Mouse (Mus musculus): ENCODE measurements around the gene Arhgap10.
A peak's percentile ranks its signal among the peaks of the same experiment; 100 is the strongest.

The Arhgap10 gene

GRCm38 (mm10) chr8:77517301-77518200, at the start of gene Arhgap10:
Arhgap10 (minus strand) TSS chr8:77517953.
- DNase-seq (ENCODE audit: low read depth, low spot score) = peak; percentile 50

DNA sequence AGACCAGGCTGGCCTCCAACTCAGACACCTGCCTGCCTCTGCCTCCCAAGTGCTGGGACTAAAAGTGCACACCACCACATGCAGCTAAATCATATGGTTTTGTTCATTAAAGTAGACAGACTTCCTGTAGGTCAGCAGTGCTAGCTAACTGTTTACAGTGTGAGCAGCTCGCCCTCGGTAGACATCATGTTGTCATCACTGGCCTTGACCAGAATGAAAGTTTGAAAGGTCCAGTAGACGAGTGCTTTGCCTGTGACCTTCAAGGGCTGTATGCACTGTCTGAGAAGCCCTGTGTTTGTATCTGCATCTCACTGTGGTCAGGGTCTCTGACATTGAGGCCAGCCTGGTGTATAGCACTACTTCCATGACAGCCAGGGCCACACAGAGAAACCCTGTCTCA, 43.7 kb upstream of the Arhgap10 start:
- DNase-seq (ENCODE audit: low read depth, low spot score) = no peak

DNA sequence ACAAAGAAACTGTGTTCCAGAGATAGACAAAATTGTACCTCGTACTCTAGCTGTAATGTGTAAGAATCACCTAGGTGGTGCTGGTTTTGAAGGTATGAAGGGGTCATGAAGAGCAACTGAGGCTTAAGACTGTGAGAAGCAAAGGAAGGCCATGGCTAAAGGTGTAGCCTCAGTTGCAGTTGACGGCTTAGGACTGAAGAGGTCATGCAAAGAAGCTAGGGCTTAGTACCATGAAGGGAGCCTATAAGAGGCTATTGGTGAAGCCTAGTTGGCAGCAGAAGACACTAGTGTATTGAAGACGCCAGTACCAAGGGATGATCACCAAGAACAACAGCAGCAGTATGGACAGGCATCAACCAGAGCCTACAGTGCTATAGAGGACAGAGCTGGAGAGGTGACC, 34.7 kb upstream of the Arhgap10 start:
- DNase-seq (ENCODE audit: low read depth, low spot score) = no peak

DNA sequence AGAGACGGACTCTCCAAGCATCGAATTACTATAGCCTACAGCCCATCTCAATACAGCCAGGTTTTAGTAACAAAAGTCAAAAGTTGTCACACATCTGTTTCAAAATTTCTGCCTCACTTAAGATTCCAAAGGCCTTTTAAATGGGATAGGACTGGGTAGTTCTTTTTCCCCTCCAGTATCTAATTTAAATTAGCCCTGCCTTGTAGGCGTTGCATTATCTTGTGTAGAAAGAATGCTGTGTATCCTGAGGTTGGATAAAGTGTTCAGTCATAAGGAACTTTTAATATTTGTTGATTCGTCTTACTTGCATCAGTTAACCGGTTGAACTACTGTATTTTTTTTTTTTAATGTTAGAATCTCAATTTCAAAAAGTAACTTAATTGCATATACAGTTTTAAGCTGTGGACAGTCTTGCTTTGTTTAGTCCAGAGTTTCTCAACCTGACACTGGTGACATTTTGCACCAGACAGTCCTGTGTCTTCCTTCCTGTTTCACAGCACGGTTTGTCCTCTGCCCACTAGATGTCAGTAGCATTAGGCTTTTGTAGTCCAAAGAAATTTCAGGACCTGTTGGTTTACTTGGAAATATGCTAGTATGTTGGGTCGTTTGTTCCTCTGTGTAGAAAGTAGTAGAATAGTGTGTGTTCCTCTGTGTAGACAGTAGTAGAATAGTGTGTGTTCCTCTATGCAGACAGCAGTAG, 32.3 kb upstream of the Arhgap10 start:
- DNase-seq (ENCODE audit: low read depth, low spot score) = peak; percentile 17

GRCm38 (mm10) chr8:77549121-77549706, 31.5 kb upstream of the Arhgap10 start, which contains the start of gene Prmt9:
Prmt9 (plus strand) TSS chr8:77549397.
- peak; percentile 83 for DNase-seq (ENCODE audit: low read depth, low spot score)

DNA sequence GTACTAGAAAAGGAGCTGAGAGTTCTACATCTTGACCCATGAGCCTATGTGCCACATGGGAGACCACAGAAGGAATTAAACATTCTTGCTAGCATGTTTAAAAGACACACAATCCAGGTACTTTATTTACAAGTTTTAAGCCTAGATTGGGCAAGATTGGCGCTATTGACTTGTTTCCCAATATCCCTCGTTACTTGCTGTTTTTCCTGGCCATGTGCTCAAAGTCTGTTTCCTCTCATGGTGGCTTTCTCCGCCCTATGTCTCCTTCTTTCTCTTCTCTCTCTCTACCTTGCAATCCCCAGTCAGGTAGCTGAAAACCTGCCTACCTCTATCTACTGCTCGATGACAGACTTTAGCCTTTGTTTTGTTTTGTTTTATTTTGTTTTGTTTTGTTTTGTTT, 27.9 kb upstream of the Arhgap10 start:
- no peak for DNase-seq (ENCODE audit: low read depth, low spot score)

DNA sequence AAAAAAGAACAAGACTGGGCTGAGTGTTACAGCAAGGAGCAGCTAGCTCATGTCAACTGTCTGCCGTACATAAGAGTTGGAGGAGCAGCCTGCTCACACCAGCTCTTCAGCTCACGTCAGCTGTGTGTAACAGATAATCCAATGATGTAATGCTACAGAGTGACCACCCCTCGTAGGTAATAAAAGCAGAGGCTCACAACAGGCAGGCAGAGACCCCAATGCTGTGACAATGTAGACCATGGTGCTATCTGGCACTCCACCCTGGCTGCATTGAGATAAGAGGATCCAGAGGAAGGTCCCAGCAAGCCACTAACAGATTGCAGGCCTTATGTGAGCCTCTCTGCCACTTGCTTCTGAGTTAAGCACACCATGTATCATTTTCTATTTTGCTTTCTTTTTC, 26.7 kb upstream of the Arhgap10 start:
- no peak for DNase-seq (ENCODE audit: low read depth, low spot score)

GRCm38 (mm10) chr8:77543152-77543777, 25.5 kb upstream of the Arhgap10 start:
- no peak for DNase-seq (ENCODE audit: low read depth, low spot score)

- no peak for DNase-seq (ENCODE audit: low read depth, low spot score)
These were observed 20.5 kb upstream of the Arhgap10 start for GRCm38 (mm10) chr8:77538256-77538655.

- no peak for DNase-seq (ENCODE audit: low read depth, low spot score)
These were observed 19.1 kb upstream of the Arhgap10 start for GRCm38 (mm10) chr8:77536821-77537220.

DNA sequence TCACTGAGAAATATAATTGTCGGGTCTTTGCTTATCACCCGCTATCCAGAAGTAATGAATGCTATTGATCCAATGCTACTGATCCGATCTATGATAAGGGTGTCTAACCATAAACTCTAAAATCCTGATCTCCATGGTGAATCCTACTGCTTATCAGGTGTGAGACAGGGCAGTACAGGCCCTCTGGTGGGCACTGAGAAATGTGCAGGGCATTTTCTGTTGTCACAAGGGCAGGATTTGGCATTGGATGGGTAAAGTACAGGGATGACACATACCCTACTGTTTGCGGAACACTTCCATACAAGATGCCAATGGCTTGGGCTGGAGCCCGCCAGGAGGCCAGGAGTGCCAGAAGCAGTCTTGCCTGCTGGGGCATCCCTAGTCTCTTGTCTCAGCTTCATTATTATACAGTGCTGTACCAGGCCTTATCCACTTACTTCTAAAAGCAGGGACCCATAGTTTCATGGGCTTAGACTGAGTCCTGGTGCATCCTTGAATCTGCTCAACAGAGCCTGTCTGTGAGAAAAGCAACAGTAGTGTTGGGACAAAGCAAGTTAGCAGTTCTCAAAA, 17.4 kb upstream of the Arhgap10 start:
- DNase-seq (ENCODE audit: low read depth, low spot score) = no peak

DNA sequence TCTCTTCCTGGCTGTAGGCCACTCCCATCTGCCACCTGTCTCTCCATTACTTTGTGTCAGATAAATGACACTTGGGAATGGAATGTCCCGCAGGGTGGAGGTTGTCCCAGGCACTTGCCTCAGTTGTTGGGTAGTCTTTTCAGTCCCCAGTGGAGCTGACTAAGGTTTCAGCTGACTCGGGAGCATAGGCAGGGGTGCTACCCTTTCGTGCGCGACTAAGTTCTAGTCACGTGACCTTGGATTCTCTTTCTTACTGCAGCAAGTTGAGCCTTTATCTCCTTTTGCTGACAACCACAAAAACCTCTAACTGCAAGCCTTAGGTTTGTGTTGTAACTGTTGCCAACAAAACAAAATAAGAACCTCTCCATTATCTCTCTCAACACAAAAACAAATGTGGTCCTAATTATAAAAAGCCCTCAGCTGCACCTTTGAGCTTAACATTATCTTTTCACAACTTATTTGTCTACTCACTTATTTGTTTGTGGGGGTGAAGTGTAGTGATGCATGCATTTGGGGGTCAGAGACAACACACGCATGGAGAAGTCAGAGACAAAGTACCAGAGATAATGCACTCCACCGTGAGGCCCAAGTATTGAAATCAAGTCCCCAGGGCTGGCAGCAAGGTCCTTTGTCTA, 16.7 kb upstream of the Arhgap10 start:
- no peak for DNase-seq (ENCODE audit: low read depth, low spot score)

DNA sequence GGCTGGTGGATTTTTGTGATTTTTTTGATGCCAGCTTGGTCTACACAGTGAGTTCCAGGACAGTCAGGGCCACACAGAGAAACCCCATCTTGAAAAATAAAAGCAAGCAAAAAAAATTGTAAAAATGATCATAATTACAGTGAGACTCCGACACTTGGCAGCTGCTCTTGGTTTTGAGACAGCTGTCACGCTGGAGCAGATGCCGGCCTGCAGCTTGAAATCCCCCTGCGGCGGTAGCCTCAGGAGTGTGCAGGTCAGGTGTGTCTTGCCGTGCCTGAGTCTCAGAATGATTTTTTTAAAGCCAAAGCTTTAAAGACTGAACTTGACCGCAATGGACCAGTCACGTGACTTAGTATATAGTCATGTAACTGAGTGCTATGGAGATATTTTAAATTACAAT, 8.4 kb upstream of the Arhgap10 start:
- DNase-seq (ENCODE audit: low read depth, low spot score) = no peak

GRCm38 (mm10) chr8:77524906-77525305, 7.2 kb upstream of the Arhgap10 start:
- no peak for DNase-seq (ENCODE audit: low read depth, low spot score)

GRCm38 (mm10) chr8:77524018-77524615, 6.4 kb upstream of the Arhgap10 start:
- DNase-seq (ENCODE audit: low read depth, low spot score) = no peak

DNA sequence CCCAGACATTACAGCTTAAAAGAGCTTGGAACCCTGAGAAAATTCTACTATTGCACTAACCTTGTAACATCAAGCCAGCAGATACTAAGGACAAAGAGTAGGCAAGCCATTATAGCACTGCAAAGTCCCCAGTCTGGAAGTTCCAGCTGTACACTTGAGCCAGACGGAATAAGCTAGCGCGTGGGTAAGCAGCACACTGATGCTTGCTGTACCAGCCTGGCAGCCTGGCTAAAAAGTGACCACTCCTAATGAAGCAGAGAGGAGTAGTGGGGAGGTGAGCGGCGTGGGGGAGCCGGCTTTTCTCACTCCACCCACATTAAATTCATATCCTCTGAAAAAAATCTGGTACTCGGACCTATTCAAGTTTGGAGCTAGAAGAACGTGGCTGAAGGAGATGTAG, 5.2 kb upstream of the Arhgap10 start:
- DNase-seq (ENCODE audit: low read depth, low spot score) = no peak

DNA sequence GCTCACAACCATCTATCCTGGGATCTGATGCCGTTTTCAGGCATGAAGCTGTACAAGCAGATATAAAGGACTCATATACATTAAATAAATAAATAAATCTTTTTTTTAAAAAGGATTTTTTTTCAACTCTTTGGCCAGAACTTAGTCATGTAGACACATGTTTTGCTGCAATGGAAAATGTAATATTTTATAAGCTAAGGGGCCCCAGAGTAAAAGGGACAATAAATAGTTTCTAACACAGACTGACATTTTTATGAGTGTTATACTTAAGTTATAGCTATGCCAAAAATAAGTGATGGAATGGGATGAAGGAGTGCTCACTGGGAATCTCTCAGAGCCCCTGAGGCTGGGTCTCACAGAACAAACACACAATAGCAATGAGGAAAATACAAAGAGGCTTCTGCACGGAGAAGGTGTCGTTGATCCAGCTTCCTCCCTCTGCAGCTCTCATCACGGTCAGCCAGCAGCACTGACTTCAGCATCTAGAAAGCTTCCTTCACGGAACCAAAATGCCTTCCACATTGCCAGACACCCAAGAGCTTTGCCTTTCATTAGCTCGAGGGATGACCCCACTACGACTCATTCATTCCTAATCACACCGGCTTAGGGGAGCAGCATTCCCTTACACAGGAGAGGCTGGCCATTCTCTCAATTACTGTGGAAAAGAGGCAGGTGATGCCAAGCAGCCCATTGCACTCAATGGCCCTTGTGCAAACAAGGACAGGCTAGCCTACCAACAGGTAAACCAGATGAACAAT, 3.5 kb upstream of the Arhgap10 start:
- DNase-seq (ENCODE audit: low read depth, low spot score) = no peak

DNA sequence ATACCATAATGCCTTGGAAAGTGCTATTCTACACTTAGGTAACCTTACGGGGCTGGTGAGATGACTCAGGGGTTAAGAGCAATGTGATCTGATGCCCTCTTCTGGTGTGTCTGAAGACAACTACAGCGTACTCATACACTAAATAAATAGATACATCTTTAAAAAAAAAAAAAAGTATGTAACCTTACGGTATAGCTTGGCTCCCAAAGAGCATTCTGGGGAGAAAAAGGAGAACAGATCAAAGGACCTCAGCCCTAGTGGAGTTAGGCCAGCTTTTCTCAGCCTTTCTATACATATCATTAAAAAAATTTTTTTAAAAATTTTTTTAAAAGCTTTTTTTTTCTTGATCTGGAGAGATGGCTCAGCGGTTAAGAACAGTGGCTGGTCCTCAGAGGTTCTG, 2.8 kb upstream of the Arhgap10 start:
- DNase-seq (ENCODE audit: low read depth, low spot score) = no peak

- no peak for DNase-seq (ENCODE audit: low read depth, low spot score)
These were observed 705 bp upstream of the Arhgap10 start for GRCm38 (mm10) chr8:77518201-77519115.

Data from retina, postnatal 7 days (tissue).